Mouse (Mus musculus): ENCODE data around the gene Macrod2.
A peak's percentile ranks its signal among the peaks of the same experiment; 100 is the strongest.

Macrod2 gene

GRCm38 (mm10) chr2:140395179-140395578 lies at the start of gene Macrod2:
Macrod2 (plus strand) TSS chr2:140395309.
- DNase-seq (ENCODE audit: low spot score in 2 of 2), result peak; percentile 87 to 93

- no peak for DNase-seq (ENCODE audit: low spot score in 2 of 2)
Measured at GRCm38 (mm10) chr2:140359905-140360304, 35.2 kb upstream of the Macrod2 start.

GRCm38 (mm10) chr2:140364804-140365203 lies 30.3 kb upstream of the Macrod2 start:
- no peak for DNase-seq (ENCODE audit: low spot score in 2 of 2)

GRCm38 (mm10) chr2:140389525-140389924 lies 5.6 kb upstream of the Macrod2 start, which contains the start of gene Sel1l2:
Sel1l2 (minus strand) TSS chr2:140389706.
- DNase-seq (ENCODE audit: low spot score in 2 of 2), result no peak

- DNase-seq (ENCODE audit: low spot score in 2 of 2), result peak; percentile 6
Measured at GRCm38 (mm10) chr2:140395744-140396231, 679 bp downstream of the Macrod2 start.

GRCm38 (mm10) chr2:140425844-140426243 lies 30.7 kb downstream of the Macrod2 start:
- DNase-seq (ENCODE audit: low spot score in 2 of 2), result no peak

GRCm38 (mm10) chr2:140427283-140427682 lies 32.2 kb downstream of the Macrod2 start:
- DNase-seq (ENCODE audit: low spot score in 2 of 2), result no peak

GRCm38 (mm10) chr2:140439081-140439480 lies 44.0 kb downstream of the Macrod2 start:
- no peak for DNase-seq (ENCODE audit: low spot score in 2 of 2)

GRCm38 (mm10) chr2:140448636-140449035 lies 53.5 kb downstream of the Macrod2 start:
- DNase-seq (ENCODE audit: low spot score in 2 of 2), result no peak

GRCm38 (mm10) chr2:140475770-140476169 lies 80.7 kb downstream of the Macrod2 start:
- DNase-seq (ENCODE audit: low spot score in 2 of 2), result no peak

- no peak for DNase-seq (ENCODE audit: low spot score in 2 of 2)
Measured at GRCm38 (mm10) chr2:140476891-140477290, 81.8 kb downstream of the Macrod2 start.

GRCm38 (mm10) chr2:140482604-140483003 lies 87.5 kb downstream of the Macrod2 start:
- no peak for DNase-seq (ENCODE audit: low spot score in 2 of 2)

- DNase-seq (ENCODE audit: low spot score in 2 of 2), result no peak
Measured at GRCm38 (mm10) chr2:140497688-140498087, 102.6 kb downstream of the Macrod2 start.

GRCm38 (mm10) chr2:140500951-140501350 lies 105.8 kb downstream of the Macrod2 start:
- peak; percentile 21 to 44 for DNase-seq (ENCODE audit: low spot score in 2 of 2)

- no peak for DNase-seq (ENCODE audit: low spot score in 2 of 2)
Measured at GRCm38 (mm10) chr2:140521472-140521871, 126.4 kb downstream of the Macrod2 start.

GRCm38 (mm10) chr2:140530214-140530613 lies 135.1 kb downstream of the Macrod2 start:
- no peak for DNase-seq (ENCODE audit: low spot score in 2 of 2)

GRCm38 (mm10) chr2:140532024-140532423 lies 136.9 kb downstream of the Macrod2 start:
- no peak for DNase-seq (ENCODE audit: low spot score in 2 of 2)

- DNase-seq (ENCODE audit: low spot score in 2 of 2), result no peak
Measured at GRCm38 (mm10) chr2:140532859-140533519, 137.9 kb downstream of the Macrod2 start.

GRCm38 (mm10) chr2:140533621-140534020 lies 138.5 kb downstream of the Macrod2 start:
- DNase-seq (ENCODE audit: low spot score in 2 of 2), result no peak

GRCm38 (mm10) chr2:140534583-140534982 lies 139.5 kb downstream of the Macrod2 start:
- no peak for DNase-seq (ENCODE audit: low spot score in 2 of 2)

- no peak for DNase-seq (ENCODE audit: low spot score in 2 of 2)
Measured at GRCm38 (mm10) chr2:140535832-140536571, 140.9 kb downstream of the Macrod2 start.

GRCm38 (mm10) chr2:140549286-140549685 lies 154.2 kb downstream of the Macrod2 start:
- DNase-seq (ENCODE audit: low spot score in 2 of 2), result no peak

- no peak for DNase-seq (ENCODE audit: low spot score in 2 of 2)
Measured at GRCm38 (mm10) chr2:140561426-140561825, 166.3 kb downstream of the Macrod2 start.

Data from frontal cortex, postnatal 25 days (tissue).